Mouse (Mus musculus): ENCODE measurements around the gene Dnaaf3. TPM values are rescaled to one million over a fixed set of nuclear protein-coding genes. Genes with fewer than 3 reads are reported as not detected.
A peak's percentile ranks its signal among the peaks of the same experiment; 100 is the strongest.
"Not testable (repeated sequence)": the region's sequence is repeated elsewhere in the genome, so short reads cannot be mapped to it uniquely, and the experiment has no call there.

Gene Dnaaf3
- polyA plus RNA-seq, 1 experiment from 2014 or later = 0.85 TPM

DNA sequence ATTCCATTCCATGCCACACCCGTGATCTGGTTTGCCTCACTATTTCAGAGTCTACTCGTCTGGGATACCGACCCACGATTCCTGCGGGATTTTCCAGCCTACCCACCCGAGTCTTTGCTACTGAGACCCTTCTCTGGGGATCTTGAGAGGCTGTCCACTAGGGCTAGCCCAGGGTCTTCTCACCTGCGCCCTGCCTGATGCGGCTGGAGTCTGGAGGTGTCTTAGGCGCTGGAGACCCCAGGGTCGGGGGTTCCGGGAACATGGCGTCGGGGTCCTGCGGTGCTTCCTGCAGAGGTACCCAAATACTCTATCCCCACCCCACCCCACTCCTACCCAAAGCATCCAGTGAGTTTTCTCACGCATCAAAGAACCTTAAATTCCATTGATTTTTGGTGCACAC lies 13.8 kb upstream of the Dnaaf3 start:
- H3K36me3 ChIP-seq (ENCODE audit: control insufficient read depth, insufficient read depth, low read length) = no peaks in the 10 kb centered on the region
- 77% methylated on average over 15 of the region's 15 CpGs for WGBS
- peak overlapping the region; percentile 45 for H3K4me3 ChIP-seq (ENCODE audit: low read depth, low read length)
- H3K27ac ChIP-seq (ENCODE audit: low read depth, low read length) = peak overlapping the region; percentile 42; the same call in 1 of the 2 replicates
- peak overlapping the region; percentile 75 for H3K4me2 ChIP-seq
- H3K27me3 ChIP-seq (ENCODE audit: control insufficient read depth, insufficient read depth, low read length) = no peaks in the 10 kb centered on the region
- ATAC-seq (ENCODE audit: low FRiP score) (peak; percentile 49), DNase-seq (ENCODE audit: low spot score, missing footprints) (no peak)
- no peaks in the 10 kb centered on the region for H3K9me3 ChIP-seq (ENCODE audit: control insufficient read depth, low read length)
- H3K9ac ChIP-seq (ENCODE audit: low read length) = peak overlapping the region; percentile 51; the same call in 1 of the 2 replicates
- H3K4me1 ChIP-seq (ENCODE audit: control insufficient read depth, insufficient read depth, low read length) = peaks cover 8% of the 10 kb centered on the region

DNA sequence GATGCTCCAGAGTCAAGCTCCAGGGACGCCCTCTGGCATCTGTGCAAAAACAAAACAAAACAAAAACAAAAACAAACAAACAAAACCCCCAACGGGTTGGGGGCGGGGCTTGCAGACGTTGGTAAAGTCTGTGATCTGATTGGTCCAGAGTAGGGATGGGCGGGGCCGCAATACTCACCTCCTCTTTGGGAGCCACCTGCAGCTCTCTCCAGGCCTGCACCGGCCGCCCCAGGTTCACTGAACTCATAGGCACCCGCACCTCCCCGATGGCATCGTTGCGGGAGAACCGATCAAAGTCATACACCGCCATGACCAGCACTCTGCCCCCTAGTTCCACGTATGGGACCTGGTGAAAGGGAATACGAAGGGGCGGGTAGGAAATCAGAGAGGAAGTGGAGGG lies 9.8 kb upstream of the Dnaaf3 start:
- H3K4me3 ChIP-seq (ENCODE audit: low read depth, low read length) = no peak overlapping the region
- no peak overlapping the region for H3K27ac ChIP-seq (ENCODE audit: low read depth, low read length)
- H3K27me3 ChIP-seq (ENCODE audit: control insufficient read depth, insufficient read depth, low read length) = no peaks in the 10 kb centered on the region
- H3K4me2 ChIP-seq = no peak overlapping the region
- no peaks in the 10 kb centered on the region for H3K9me3 ChIP-seq (ENCODE audit: control insufficient read depth, low read length)
- 29% methylated on average over 17 of the region's 17 CpGs for WGBS
- ATAC-seq (ENCODE audit: low FRiP score) = no peak
- no peaks in the 10 kb centered on the region for H3K36me3 ChIP-seq (ENCODE audit: control insufficient read depth, insufficient read depth, low read length)
- H3K9ac ChIP-seq (ENCODE audit: low read length) = no peak overlapping the region
- H3K4me1 ChIP-seq (ENCODE audit: control insufficient read depth, insufficient read depth, low read length) = peaks cover 8% of the 10 kb centered on the region
- DNase-seq (ENCODE audit: low spot score, missing footprints) = no peak

DNA sequence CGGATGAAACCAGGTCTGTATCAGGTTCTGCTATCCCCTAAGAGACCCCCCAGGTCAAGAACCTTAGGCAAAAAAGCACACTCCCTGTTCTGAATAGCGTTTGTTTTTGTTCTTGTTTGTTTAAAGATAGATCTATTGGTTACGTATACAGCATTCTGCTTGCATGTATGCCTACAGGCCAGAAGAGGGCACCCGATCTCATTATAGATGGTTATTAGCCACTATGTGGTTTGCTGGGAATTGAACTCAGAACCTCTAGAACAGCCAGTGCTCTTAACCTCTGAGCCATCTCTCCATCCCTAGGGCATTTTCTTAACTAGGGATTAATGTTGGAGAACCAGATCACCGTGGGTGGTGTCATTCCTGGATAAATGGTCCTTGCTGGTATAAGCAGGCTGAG lies 9.1 kb upstream of the Dnaaf3 start:
- ATAC-seq (ENCODE audit: low FRiP score) (no peak), DNase-seq (ENCODE audit: low spot score, missing footprints) (no peak)
- H3K9ac ChIP-seq (ENCODE audit: low read length) = no peak overlapping the region
- no peak overlapping the region for H3K4me2 ChIP-seq
- H3K36me3 ChIP-seq (ENCODE audit: control insufficient read depth, insufficient read depth, low read length) = no peaks in the 10 kb centered on the region
- H3K4me1 ChIP-seq (ENCODE audit: control insufficient read depth, insufficient read depth, low read length) = peaks cover 7% of the 10 kb centered on the region
- H3K9me3 ChIP-seq (ENCODE audit: control insufficient read depth, low read length) = no peaks in the 10 kb centered on the region
- 66% methylated on average over 5 of the region's 5 CpGs for WGBS
- no peak overlapping the region for H3K4me3 ChIP-seq (ENCODE audit: low read depth, low read length)
- H3K27ac ChIP-seq (ENCODE audit: low read depth, low read length) = no peak overlapping the region
- no peaks in the 10 kb centered on the region for H3K27me3 ChIP-seq (ENCODE audit: control insufficient read depth, insufficient read depth, low read length)

DNA sequence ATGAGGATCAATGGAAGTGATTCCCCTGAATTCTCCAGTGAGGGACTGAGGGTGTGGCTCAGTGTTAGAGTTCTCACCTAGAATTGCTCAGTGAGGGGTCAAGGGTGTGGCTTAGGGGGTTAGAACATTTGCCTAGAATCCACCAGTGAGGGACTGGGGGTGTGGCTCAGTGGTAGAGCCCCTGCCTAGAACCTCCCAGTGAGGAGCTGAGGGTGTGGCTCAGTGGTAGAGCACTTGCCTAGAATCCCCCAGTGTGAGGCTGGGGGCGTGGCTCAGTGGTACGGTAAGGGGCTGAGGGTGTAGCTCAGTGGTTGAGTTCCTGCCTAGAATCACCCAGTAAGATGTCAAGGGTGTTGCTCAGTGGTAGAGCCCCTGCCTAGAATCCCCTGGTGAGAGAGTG lies 6.8 kb upstream of the Dnaaf3 start:
- no peak for DNase-seq (ENCODE audit: low spot score, missing footprints)

DNA sequence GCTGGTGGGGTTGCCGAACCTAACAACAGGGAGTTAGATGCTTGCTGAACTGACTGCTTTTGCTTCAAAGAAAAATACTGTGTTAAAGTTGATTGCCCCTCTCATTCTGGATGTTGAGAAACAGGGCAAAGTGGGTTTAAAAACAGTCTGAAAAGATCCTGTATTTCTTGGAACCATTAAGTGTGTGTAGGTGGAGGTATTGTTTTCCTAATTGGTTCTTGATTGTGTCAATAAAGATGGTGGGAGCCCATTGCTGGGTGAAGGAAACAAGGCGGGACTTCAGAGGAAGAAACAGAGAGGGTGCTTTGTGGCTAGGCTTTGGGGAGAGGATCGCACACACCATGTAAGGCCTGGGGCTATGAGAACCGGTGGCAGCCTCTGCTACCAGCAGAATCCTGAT lies 4.9 kb upstream of the Dnaaf3 start:
- no peak for ATAC-seq (ENCODE audit: low FRiP score)
- WGBS = 61% methylated on average over 4 of the region's 4 CpGs
- H3K27ac ChIP-seq (ENCODE audit: low read depth, low read length) = no peak overlapping the region
- peak; percentile 54 for DNase-seq (ENCODE audit: low spot score, missing footprints)
- no peak overlapping the region for H3K4me2 ChIP-seq
- 0 out of 2 replicates have a peak, but pooled peaks cover under 1% of the 10 kb centered on the region for H3K4me1 ChIP-seq (ENCODE audit: control insufficient read depth, insufficient read depth, low read length)
- H3K9ac ChIP-seq (ENCODE audit: low read length) = no peak overlapping the region
- H3K36me3 ChIP-seq (ENCODE audit: control insufficient read depth, insufficient read depth, low read length) = no peaks in the 10 kb centered on the region
- H3K9me3 ChIP-seq (ENCODE audit: control insufficient read depth, low read length) = no peaks in the 10 kb centered on the region
- no peak overlapping the region for H3K4me3 ChIP-seq (ENCODE audit: low read depth, low read length)
- no peaks in the 10 kb centered on the region for H3K27me3 ChIP-seq (ENCODE audit: control insufficient read depth, insufficient read depth, low read length)

More for the DNA sequence above, 6.8 kb upstream of the Dnaaf3 start:
- Histone ChIP-seq H3K4me1 (ENCODE audit: control insufficient read depth, insufficient read depth, low read length) (no peaks in the 10 kb centered on the region), H3K4me3 (ENCODE audit: low read depth, low read length) (no peak overlapping the region), H3K36me3 (ENCODE audit: control insufficient read depth, insufficient read depth, low read length) (no peaks in the 10 kb centered on the region), H3K9me3 (ENCODE audit: control insufficient read depth, low read length) (no peaks in the 10 kb centered on the region), H3K4me2 (no peak overlapping the region), H3K27me3 (ENCODE audit: control insufficient read depth, insufficient read depth, low read length) (no peaks in the 10 kb centered on the region), H3K27ac (ENCODE audit: low read depth, low read length) (no peak overlapping the region), H3K9ac (ENCODE audit: low read length) (no peak overlapping the region)
- 74% methylated on average over 2 of the region's 2 CpGs for WGBS
- ATAC-seq (ENCODE audit: low FRiP score) = no peak

DNA sequence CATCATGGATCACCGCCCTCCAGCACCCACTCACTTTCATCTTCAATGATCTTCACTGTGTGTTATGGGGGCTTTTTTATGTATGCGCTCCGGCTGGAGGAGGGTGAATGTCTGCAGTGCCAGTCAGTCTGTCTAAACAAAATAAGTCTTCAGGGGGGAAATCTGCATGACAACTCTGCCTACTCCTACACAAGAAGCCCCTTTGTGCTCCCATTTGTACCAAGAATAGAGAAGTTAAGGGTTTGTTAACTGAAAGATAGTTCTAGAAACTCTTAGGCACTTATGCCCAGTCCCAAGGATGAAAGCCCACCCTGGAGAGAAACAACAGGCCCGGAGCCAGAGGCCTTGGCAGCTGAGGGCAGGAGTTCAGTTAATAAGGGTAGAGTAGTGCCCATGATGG lies 4.1 kb upstream of the Dnaaf3 start:
- ATAC-seq (ENCODE audit: low FRiP score) = no peak
- Histone ChIP-seq H3K27ac (ENCODE audit: low read depth, low read length) (no peak overlapping the region), H3K4me2 (no peak overlapping the region), H3K4me3 (ENCODE audit: low read depth, low read length) (no peak overlapping the region), H3K36me3 (ENCODE audit: control insufficient read depth, insufficient read depth, low read length) (no peaks in the 10 kb centered on the region), H3K9me3 (ENCODE audit: control insufficient read depth, low read length) (no peaks in the 10 kb centered on the region), H3K9ac (ENCODE audit: low read length) (no peak overlapping the region), H3K27me3 (ENCODE audit: control insufficient read depth, insufficient read depth, low read length) (no peaks in the 10 kb centered on the region), H3K4me1 (ENCODE audit: control insufficient read depth, insufficient read depth, low read length) (0 out of 2 replicates have a peak, but pooled peaks cover 6% of the 10 kb centered on the region)
- WGBS = 91% methylated on average over 4 of the region's 4 CpGs
- DNase-seq (ENCODE audit: low spot score, missing footprints) = no peak

DNA sequence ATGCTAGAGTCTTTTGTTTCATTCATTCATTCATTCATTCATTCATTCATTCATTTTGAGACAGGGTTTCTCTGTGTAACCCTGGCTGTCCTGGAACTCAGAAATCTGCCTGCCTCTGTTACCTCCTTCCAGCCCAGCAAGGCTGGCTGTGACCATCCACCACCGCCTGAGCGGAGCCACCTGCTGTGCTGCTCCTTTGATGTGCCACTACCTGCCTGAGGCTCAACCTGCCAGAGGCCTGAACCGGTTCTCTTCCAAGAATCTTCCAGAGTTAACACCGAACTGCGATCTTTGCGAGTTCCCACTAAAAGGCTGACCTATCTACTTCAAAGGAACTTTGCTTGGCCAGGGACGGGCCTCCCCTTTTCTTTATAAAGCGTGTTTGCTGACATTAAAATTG lies 2.1 kb downstream of the Dnaaf3 start:
- not testable (repeated sequence) for ATAC-seq (ENCODE audit: low FRiP score); H3K9ac ChIP-seq (ENCODE audit: low read length); DNase-seq (ENCODE audit: low spot score, missing footprints); H3K27ac ChIP-seq (ENCODE audit: low read depth, low read length); H3K4me1 ChIP-seq (ENCODE audit: control insufficient read depth, insufficient read depth, low read length); H3K4me2 ChIP-seq; H3K27me3 ChIP-seq (ENCODE audit: control insufficient read depth, insufficient read depth, low read length); H3K4me3 ChIP-seq (ENCODE audit: low read depth, low read length); H3K9me3 ChIP-seq (ENCODE audit: control insufficient read depth, low read length); H3K36me3 ChIP-seq (ENCODE audit: control insufficient read depth, insufficient read depth, low read length)
- 48% methylated on average over 7 of the region's 8 CpGs for WGBS

DNA sequence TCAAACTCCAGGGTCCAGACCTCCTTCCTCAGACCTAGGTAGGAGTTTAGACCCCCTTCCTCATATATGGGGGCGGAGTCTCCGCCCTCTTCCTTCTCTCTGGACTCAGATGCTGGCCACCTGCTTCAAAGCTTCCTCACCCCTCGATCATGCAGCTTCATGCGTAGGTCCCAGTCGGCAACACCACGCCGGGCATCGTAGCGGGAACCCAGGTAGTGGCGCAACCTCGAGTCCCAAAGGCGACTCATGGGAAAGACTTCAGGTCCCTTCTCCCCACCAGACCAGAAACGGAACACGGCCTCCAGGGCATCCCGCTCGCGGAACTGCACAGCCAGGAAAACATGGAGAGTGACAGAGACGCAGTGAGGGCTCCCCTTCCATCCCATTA lies 5.0 kb downstream of the Dnaaf3 start:
- no peak for DNase-seq (ENCODE audit: low spot score, missing footprints)
- Histone ChIP-seq H3K36me3 (ENCODE audit: control insufficient read depth, insufficient read depth, low read length) (no peaks in the 10 kb centered on the region), H3K9me3 (ENCODE audit: control insufficient read depth, low read length) (no peaks in the 10 kb centered on the region), H3K27me3 (ENCODE audit: control insufficient read depth, insufficient read depth, low read length) (peaks cover 4% of the 10 kb centered on the region), H3K4me3 (ENCODE audit: low read depth, low read length) (no peak overlapping the region), H3K27ac (ENCODE audit: low read depth, low read length) (no peak overlapping the region), H3K9ac (ENCODE audit: low read length) (no peak overlapping the region), H3K4me1 (ENCODE audit: control insufficient read depth, insufficient read depth, low read length) (peaks cover 8% of the 10 kb centered on the region), H3K4me2 (peak overlapping the region; percentile 48; the same call in 1 of the 2 replicates)
- WGBS = 52% methylated on average over 18 of the region's 18 CpGs
- 0 out of 2 replicates have a peak, but pooled peaks have one; percentile 2 for ATAC-seq (ENCODE audit: low FRiP score)

DNA sequence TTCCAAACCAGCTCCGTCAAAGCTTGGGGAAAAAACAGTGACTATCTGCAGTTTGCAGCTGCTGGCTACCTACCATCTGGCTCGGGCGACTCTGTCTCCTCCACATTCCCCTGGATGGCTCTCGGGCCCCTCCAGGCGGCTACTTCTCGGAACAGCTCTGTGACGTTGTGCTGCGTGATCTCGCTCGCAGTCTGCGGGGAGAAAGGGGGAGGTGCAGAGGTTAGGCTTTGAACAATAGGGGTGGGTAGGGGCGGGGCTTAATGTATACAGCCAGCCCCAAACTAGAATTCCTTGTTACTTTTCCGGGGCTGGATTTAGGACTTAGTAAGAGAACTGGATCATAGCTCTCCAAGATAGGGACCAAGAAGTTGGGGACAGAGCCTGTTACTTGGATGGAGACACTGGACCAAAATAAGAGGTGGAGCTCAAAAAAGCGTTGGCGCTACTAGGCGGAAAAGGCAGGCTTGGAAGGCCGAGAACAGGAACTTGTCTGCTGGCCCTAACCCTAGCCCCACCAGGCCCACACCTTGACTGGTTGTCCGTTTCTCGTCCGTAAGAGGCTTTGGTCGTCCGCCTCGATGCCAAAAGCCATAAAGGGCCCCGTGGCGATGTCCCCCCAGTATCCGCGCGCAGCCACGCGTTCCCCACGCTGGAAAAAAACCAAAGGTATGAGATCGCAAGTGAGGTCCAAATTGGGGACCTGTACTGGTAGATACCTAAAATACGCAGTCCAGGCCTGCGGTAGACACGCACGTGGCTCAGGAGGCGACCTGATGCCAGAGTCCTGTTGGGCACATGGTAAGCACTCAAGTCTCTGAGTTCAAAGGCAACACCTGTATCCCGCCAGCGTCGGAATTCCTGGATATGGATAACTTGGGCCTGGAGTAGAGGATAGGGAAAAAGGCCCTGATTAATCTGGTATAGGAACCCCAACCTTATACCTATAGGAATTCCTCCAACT lies 5.6 kb downstream of the Dnaaf3 start:
- Histone ChIP-seq H3K4me2 (peak overlapping the region; percentile 48), H3K27ac (ENCODE audit: low read depth, low read length) (no peak overlapping the region), H3K27me3 (ENCODE audit: control insufficient read depth, insufficient read depth, low read length) (peaks cover 4% of the 10 kb centered on the region)

More for the DNA sequence above, 5.6 kb downstream of the Dnaaf3 start:
- no peaks in the 10 kb centered on the region for H3K9me3 ChIP-seq (ENCODE audit: control insufficient read depth, low read length)
- peak overlapping the region; percentile 47 for H3K9ac ChIP-seq (ENCODE audit: low read length)
- peak overlapping the region; percentile 20 for H3K4me3 ChIP-seq (ENCODE audit: low read depth, low read length)
- H3K4me1 ChIP-seq (ENCODE audit: control insufficient read depth, insufficient read depth, low read length) = peaks cover 2% of the 10 kb centered on the region
- DNase-seq (ENCODE audit: low spot score, missing footprints) (peak; percentile 98), ATAC-seq (ENCODE audit: low FRiP score) (peak; percentile 95)
- H3K36me3 ChIP-seq (ENCODE audit: control insufficient read depth, insufficient read depth, low read length) = no peaks in the 10 kb centered on the region
- WGBS = 21% methylated on average over 40 of the region's 40 CpGs
